Mouse (Mus musculus): ENCODE measurements at regions not wholly inside any gene's neighbourhood (a gene's known extent, or its start where the extent isn't known, plus 50 kb on each side); places are given as distances from the start of the nearest gene placed in this dataset.
"Not testable (repeated sequence)": the region's sequence is repeated elsewhere in the genome, so short reads cannot be mapped to it uniquely, and the experiment has no call there.

DNA sequence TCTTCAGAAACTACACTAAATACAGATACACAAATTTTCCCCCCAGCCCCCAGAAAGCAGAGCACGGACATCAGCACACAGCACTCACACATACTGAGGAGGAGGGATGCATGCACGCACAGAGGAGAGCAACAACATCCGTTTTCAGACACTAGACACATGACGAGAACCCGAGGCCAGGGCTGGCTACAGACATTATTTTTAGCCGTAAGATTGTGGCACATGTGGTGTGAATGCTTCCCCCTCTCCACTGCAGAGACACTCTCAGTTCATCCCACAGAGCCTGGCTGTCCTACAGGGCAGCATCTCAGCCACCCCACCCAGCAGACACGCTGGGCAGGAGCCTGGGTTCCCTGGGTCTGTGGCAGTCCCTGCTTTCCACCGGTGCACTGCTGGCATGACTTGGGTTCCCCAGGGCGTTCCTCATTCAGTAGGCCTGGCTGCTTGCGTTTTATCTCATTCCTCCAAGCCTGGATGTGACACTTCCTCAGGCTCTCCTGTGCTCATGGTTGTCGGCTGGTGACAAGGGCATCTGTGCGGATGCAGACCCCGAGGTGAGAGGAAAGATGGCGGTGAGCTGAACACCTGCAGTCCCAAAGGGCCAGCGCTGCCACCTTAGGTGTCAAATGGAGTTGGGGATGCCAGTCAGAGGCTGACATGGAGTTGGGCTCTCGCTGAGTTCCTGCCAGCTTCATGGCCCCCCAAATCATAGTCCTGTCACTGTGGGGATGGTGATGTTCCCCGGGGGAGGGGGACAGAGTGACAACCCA, 247.1 kb upstream of the Myt1l start:
- no peak for DNase-seq (ENCODE audit: low read depth)

DNA sequence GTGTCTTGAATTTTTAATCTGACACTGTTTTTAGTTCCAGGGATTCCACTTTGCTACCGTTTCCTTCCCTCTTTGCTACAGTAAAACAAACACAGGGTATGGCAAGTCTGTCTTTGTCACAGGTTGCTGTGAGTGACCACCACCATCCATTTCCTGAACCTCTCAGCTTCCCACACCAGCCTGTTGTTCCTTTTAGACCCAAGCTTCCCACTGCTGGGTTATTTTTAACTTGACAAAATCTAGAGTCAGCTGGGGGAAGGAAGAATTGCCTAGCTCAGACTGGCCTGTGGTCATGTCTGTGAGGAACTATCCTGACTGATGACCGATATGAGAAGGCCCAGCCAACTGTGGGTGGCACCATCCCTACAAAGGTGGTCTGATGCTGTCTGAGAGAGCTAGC, 239.4 kb upstream of the Myt1l start:
- no peak for DNase-seq (ENCODE audit: low read depth)

DNA sequence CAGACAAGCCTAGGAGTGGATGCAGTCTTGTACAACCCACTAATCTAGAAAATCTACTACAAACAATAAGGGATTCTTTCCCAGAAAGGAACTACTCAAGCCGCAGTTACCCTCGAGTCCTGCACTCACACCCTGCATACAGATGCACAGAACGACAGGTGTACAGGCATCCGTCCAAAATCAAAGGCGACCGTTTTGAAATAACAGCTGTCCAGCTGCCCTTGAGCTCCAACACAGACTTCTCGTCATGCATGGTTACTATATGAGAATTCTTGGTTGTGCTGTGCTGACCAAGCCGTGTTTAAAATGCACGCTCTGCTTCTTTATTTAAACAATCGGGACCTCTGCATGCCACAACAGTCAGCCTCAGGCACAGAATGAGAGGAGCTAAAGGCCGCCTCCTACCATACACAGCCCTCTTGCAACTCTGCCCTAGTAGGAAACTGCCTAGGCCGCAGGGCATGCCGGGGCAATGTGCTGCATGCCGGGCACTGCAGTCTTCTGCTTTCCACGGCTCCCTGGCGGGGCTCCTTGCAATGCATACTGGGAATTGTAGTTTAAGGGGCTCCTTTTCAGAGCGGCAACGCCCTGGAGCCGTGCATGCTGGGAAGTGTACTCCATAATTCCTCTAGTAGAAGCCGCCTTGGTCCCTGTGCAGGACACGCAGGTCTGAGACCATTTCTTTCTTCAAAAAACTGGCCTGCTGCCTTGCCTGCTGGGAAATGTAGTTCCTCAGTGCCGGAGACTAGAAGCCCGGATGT, 237.4 kb upstream of the Myt1l start:
- peak; percentile 85 for DNase-seq (ENCODE audit: low read depth)

DNA sequence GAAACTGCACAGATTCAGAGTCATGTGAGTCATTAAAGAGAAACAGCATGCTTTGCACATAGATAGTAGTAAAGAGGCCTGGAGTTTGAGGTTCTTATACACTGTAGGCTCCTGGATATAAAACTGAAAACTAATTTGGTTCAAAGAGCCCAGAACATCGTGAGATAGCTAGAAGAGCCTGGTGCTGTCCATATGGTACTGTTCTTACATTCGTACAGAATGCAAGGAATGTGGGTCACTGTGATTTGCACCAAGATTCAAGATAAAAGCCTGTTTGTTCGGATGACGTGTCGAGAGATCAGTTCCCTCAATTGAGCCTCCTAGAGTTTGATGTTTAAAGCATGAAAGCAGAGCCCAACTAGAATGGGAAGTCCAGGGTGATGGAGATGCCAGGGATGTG, 230.2 kb upstream of the Myt1l start:
- no peak for DNase-seq (ENCODE audit: low read depth)

DNA sequence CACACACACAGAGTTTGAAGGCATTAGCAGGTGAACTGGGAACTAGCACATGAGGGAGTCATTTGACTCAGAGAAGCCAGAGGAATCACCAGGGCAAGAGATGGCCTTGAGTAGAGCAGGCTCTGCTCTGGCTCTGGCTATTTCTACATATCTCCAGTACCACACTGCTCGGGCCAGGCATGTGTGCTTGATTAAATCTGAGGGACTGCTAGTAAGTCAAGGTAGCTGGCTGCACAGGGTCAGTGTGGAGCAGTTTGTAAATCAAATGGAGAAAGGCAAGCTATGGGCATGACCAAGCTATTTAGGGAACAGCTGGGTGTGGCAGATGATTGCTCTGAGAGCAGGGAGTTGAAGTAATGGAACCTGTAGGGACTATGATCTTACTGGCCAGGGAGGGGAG, 212.5 kb upstream of the Myt1l start:
- DNase-seq (ENCODE audit: low read depth), result no peak

DNA sequence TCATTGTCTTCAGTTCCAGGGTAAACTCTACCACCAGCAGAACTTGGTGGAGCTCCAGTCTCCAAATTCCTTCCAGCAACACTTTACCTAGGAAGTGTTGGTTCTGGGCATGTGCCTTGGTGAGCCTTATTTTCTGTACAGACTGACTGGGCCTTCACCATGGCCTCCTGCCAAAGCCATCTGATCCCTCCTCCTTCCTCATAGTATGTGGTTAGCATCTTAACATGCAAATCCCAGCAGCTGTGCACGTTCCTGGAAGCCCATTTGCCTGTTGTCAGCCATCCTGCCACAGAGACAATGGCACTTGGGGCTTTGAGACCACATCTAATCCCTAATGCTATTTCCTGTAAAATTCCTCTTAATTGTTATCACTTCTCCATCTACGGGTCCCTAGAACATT, 206.7 kb upstream of the Myt1l start:
- no peak for DNase-seq (ENCODE audit: low read depth)

DNA sequence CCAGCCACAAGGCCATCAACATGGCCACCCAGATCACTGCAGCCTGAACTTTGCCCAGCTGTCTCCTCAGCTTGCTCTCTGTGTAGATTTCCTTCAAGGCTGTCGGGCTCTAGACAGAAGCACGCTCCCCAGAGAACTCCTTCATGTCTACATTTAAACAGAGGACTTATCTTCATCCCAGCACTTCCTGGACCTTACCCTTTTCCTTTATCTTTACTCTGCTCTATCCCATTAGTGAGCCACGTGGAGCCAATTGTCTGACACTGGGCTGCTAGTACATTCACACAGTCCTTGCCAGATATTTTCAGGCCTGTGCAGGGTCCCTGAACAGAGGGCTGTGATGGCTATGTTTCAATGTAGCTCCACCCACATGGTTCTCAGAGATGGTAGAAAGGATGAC, 204.7 kb upstream of the Myt1l start:
- no peak for DNase-seq (ENCODE audit: low read depth)

DNA sequence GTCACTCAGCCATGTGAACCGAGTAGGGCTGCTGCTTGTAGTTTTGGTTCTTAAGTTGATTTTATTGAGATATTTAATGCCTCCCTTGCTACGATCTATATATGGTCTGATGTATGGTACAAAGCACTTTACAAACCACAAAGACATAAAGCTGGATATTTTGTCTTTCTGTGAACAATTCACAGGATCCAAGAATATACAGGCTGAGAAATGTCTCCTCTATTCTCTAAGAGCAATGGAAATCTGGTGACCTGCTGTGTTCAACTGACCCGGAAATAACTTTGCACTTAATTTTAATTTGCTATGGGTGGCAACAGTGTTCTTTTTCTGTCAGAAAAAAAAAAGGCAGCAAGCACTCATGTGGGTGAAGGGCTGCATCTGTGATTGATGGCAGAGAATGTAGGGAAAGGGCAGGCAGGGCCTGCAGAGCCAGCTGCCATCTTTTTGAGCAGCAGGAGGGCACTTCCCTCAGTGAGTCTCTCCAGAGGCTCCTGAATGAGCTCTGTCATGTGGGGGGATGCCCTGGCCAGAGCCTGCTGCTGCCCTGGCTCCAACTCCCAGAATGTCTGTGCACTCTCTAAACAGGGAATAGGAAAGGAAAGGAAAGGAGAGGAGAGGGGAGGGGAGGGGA, 192.2 kb upstream of the Myt1l start:
- DNase-seq (ENCODE audit: low read depth), result no peak

DNA sequence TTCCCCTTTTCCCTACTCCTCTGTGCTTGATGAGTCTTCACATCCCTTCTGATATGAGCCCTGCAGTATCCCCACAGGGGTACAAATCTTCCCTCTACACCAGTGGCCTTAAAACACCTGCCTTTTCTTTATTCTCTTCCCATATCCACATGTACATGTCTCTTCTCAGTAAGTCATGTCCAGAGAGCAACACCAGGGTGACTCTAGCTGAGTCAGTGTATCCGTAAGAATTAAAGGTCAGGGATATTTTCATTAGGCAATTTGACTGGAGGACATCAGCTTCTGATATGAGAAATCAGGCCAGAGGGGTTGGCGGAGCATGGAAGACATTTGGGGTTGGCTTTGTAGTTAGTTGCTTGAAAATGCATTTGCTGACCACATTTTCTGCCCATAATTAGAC, 190.8 kb upstream of the Myt1l start:
- DNase-seq (ENCODE audit: low read depth), result no peak

DNA sequence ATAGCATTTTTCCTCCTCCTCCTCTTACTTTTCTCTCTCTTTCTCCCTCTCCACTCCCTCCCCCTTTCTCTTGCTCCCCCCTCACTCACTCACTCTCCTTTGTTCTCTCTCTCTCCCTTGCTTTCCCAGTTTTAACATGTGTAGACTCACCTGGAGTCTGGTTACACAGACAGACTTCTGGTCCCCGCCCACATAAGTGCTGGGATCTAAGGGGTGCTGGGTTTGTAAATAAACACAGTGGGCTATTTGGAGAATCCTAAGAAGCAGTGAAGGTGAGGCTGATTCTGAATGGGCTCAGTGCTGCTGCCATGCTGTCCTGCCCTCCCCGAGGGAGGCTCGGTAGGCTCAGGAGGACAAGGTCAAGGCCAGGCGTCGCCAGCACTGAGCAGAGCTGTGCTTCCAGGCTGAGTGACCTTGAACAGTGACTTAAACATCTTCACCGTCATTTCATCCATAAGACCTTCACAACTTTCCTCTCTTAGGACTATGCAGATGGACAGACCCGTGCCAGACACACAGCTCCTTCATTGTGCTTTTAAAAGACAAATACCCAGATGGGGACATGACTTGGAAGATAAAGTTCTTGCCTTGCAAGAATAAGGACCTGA, 186.7 kb upstream of the Myt1l start:
- DNase-seq (ENCODE audit: low read depth), result no peak

DNA sequence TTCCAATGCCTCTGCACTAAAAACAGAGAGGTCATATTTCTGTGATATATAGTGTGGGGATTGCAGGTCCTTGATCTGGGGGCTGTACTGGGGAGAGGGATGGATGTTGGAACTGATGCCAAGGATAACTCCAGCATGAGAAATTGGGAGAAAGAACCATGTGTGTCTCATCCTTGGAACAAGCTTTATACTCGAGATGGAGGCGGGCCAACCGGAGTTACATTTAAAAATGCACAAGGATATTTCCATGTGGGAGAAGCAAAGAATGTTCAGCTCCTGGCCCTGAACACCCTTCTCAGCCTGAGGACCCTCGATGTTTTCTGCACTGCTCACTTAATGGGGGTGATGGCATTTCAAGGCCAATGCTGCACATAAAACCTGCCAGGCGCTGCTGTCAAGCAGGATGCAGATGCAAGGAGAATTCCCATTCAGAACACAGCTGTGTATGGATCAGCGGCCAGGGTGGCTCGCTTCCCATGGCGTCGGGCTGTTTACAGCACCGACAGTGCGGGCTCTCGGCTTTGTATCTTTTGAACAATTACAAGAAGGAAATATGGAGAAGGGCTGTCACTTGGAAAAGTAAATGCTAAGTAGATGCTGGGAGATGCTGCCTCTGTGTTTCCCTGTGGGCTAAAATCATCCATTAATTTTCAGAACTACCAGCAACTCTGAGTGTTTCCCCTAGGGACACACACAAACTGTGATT, 184.9 kb upstream of the Myt1l start:
- no peak for DNase-seq (ENCODE audit: low read depth)

DNA sequence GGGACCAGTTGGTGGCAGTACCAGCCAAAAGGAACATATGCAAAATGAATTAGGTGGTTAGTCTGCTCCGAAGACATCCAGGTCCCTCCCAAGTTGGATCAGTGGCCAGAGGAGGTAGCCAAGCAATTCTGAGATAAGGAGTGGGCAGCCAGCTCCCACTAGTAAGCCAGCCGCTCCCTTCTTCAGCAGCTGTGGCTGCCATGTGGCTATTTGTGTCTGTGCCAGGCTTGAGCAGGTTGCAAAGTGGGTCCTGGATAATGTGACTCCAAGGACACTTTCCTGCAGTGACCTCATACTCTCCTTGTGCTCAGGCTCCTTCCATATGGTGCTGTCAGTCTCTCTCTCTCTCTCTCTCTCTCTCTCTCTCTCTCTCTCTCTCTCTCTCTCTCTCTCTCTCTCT, 179.5 kb upstream of the Myt1l start:
- no peak for DNase-seq (ENCODE audit: low read depth)

DNA sequence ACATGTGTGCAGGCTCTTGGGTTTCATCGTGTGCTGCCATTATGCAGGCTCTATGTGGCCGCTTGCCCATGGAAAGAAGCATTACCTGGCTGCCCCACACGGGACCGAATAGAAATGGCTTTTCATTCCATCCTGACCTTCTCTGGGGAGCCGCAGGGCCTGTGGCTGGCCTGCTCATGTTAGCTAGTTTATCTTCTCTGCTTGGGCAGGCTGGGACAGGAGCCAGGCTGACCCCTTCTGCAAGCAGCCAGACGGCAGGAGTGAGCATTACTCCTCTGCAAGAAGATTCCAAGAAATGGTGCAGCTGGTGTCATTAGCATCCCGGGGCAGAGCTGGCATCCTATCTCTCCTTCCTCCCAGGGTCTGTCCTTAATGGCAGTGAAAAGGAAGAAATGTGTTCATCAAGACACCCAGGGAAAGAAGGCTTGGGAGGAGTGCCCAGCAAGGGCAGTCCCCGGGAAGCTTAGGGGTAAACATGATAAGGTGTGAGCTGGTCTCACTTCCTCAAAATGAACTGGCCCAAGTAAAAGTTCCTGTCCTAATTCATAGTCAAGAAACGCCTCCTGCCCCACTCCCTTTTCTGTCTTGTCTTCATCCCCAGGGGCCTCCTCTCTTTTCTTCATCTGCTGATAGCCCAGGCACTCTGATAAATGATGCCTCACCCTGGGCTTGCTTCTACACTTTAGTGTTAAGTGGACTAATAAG, 178.9 kb upstream of the Myt1l start:
- DNase-seq (ENCODE audit: low read depth), result no peak

DNA sequence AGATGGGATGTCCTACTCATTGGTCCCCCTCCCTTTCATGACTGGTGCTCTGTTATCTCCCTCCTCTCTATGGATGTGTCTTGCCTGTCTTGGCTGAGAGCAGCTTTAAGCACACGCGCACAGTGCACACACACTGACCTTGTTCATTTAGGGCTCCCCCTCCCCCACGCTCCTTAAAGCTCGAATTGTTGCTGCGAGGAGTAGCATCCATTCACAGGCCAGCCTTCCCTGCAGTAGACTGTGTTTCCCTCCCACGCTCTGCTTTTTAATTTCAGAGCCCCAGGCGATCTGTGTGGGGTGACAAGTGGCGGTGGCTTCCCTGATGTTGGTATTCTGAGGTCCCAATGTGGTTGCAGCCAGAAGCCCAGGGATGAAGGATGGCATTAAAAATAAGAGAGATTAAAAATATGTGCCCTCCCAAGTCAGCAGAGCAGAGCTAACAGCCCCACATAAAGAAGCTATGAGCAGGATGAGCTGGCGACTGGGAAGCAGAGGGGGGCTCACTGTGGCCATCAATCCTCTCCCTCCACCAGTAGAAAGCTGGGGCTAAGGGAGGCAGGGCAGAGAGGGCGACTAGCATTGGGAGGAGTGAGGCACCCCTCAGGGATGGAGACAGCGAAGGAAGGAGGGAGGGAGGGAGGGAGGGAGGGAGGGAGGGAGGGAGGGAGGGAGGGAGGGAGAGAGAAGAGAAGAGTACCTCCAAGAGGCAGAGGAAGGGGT, 174.2 kb upstream of the Myt1l start:
- DNase-seq (ENCODE audit: low read depth), result no peak

DNA sequence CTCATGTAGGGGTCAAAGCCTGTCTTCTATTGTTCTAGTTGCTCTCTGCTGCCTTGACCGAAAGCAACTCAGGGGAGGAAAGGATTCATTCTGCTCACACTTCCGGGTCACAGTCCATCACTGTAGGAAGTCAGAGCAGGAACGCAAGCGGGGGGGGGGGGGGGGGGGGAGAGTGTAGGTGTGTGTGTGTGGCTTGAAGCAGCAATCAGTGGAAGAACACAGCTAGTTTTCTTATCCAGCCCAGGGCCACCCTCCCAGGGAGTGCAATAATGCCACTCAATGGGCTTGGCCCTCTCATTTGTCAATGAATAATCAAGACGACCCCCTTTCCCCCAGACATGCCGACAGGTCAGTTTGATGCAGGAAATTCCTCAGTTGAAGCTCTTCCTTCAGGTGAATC, 173.4 kb upstream of the Myt1l start:
- no peak for DNase-seq (ENCODE audit: low read depth)

DNA sequence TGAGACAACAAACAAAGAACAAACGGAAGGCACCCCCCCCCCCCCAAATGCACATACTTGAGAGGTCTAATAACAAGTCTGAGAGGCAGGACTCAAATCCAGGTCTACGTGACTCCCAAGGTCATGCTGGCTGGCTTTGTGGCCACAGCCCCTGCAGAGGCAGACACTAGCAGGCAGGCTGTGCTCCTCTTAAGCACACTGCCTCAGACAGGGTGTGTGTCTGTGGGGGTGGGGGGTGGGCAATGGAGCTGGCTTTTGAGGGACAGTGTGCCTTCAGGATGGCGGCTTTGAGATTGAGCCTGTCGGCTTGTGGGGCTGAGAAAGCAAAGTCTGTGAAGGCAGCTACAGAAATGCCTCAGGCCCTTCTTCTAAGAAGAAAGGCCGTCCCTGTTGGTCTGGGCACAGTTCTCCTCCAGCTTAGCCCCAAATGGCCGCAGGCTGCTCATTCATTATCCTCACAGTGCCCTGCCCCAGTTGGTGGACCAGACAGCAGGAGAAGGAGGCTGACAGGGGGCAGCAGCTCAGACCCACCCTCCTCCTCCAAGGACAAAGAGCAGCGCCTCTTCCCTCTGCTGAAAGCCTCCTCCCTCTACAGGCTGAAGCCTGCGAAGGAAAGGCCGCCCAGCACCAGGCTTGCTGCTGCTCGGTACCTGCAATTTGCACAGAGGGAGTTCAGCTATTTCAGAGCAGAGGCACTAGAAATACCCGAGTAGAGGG, 171.3 kb upstream of the Myt1l start:
- DNase-seq (ENCODE audit: low read depth), result no peak

DNA sequence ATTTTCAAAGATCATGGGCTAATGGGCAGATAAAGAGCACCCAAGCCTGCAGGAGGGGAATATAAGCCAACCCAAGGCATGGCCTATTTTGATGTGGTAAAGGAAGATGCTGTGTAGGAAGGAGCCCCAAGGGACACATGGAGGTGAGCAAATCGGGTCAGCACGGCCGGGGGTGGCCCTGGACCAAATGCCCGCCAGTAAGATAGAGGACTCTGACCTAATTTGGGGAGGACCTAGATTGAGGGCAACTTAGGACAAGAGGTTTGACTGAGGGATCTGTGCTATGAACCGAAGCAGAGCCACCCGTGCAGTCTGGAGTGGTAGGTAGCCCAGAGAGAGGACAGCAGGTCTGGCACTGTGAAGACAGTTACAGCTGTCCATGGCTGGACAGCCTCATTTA, 166.9 kb upstream of the Myt1l start:
- no peak for DNase-seq (ENCODE audit: low read depth)

DNA sequence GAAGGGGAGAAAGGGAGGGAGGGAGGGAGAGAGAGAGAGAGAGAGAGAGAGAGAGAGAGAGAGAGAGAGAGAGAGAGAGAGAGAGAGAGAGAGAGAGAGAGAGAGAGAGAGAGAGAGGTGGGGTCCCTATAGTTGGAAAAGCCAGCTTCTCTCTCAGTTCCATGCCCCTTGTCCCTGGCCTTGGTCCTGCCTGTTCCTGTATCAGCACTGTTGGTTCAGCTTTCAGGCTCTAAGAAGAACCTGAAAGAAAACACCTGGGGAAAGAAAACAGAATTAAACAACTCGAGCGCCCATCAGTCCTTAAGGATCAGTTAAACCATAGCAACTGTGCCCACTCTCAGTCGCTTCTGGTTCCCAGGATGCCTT, 160.5 kb upstream of the Myt1l start:
- DNase-seq (ENCODE audit: low read depth), result not testable (repeated sequence)

DNA sequence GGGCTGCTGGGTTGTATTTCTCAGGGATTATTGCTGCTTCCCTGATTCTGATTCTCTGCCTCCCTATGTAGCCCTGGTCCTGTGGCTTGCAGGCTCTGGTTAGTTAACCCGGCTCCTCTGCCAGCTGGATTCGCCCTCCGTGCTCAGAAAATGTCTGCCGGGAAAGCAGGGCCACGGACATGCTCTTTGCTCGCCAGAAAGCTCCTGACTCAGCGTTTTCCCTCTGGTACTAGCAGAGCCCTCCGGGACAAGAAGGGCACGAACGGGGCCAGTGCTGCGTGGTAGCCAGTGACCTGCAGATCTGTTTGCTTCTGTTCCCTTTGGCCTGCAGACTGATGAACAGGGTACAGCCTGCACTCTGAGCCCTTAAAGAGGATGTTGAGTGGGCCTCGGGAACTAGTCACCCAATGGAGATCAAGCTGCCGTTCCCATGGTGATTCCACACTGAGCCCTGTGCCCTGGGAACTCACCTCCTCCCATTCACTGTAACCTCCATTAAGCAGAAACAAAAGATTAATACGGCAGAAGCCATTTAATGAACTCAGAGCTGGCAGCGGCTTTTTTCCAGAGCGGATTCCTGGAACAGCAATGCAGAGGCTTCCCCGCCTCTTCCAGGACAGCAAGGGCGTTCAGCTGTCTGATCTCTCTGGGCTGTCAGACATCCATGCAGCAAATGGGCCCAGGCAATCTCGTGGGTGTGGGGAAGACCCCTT, 159.9 kb upstream of the Myt1l start:
- no peak for DNase-seq (ENCODE audit: low read depth)

DNA sequence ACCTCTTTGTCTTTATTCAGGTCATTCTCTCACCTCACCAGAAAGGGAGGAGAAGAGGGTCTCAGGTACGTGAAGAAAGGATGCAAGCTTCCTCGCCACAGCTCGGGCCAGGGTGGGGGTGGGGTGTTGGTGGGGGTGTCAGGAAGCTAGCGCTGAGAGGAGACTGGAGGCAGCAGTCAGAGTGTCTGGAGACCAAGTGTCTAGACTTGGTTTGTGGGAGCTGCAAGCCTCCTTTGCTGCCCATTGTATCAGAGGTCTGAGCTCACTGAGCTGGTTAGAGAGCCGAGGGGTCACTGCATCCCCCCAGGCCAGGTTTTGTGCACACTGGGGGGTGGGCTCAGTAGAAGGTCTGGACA, 159.4 kb upstream of the Myt1l start:
- no peak for DNase-seq (ENCODE audit: low read depth)
